9 mouse cellular contexts compared by ENCODE assay signal in genomic region chr19:47795009-47795728, GRCm38 (mm10). TPM values are rescaled to one million over a fixed set of nuclear protein-coding genes. Genes with fewer than 3 reads are reported as not detected.
A peak's percentile ranks its signal among the peaks of the same experiment; 100 is the strongest.
DNase-seq lines count a peak whose midpoint lies in the region; ATAC-seq and TF ChIP-seq lines count a peak whose summit lies in the region.
"Had no signal": no experiment of that assay in that cellular context is flagged by ENCODE, and none has a peak within 500 bp of the region (broad histone marks: within the 10 kb centered on the region; RNA-seq: fewer than 3 reads in every experiment).

No protein-coding gene starts in this region.

- ATAC-seq in hindbrain, postnatal 0 days, result no peak
- ATAC-seq in hindbrain, embryonic 16.5 days, result no peak
- no peak for ATAC-seq in neural tube, embryonic 11.5 days (ENCODE audit: insufficient read depth, low FRiP score, low TSS enrichment)

- H3K27ac ChIP-seq in hindbrain, postnatal 0 days, result no peak overlapping the region
- H3K27ac ChIP-seq in hindbrain, embryonic 16.5 days (ENCODE audit: low read depth, low read length), result no peak overlapping the region
- H3K27ac ChIP-seq in embryonic facial prominence, embryonic 10.5 days (replicated peaks), result no peak overlapping the region
- H3K27ac ChIP-seq in neural tube, embryonic 11.5 days (ENCODE audit: low read depth, low read length), result no peak overlapping the region
- H3K27ac ChIP-seq in testis, adult 2 months (ENCODE audit: control insufficient read depth, insufficient read depth, low read depth, low read length), result no peak overlapping the region
- H3K27ac ChIP-seq: embryonic facial prominence, embryonic 13.5 days had no signal

- intact Hi-C loops in left cerebral cortex, postnatal 14 days (cut with DNase I), result no loop called here

- no peak overlapping the region for H3K9ac ChIP-seq in hindbrain, postnatal 0 days (replicated peaks; ENCODE audit: low read length)
- no peak overlapping the region for H3K9ac ChIP-seq in hindbrain, embryonic 16.5 days (ENCODE audit: low read depth, low read length)
- no peak overlapping the region for H3K9ac ChIP-seq in neural tube, embryonic 11.5 days (ENCODE audit: low read length)
- H3K9ac ChIP-seq: embryonic facial prominence, embryonic 13.5 days had no signal

- WGBS in hindbrain, postnatal 0 days, result 34% methylated on average over 15 of the region's 15 CpGs
- WGBS in hindbrain, embryonic 16.5 days, result 34% methylated on average over 15 of the region's 15 CpGs
- 42% methylated on average over 15 of the region's 15 CpGs for WGBS in embryonic facial prominence, embryonic 10.5 days
- 41% methylated on average over 15 of the region's 15 CpGs for WGBS in neural tube, embryonic 11.5 days

- no peak overlapping the region for H3K4me3 ChIP-seq in hindbrain, postnatal 0 days (ENCODE audit: low read length)
- no peak overlapping the region for H3K4me3 ChIP-seq in hindbrain, embryonic 16.5 days (ENCODE audit: low read length)
- no peak overlapping the region for H3K4me3 ChIP-seq in embryonic facial prominence, embryonic 10.5 days
- no peak overlapping the region for H3K4me3 ChIP-seq in neural tube, embryonic 11.5 days (ENCODE audit: low read depth, low read length)
- H3K4me3 ChIP-seq in testis, adult 2 months (ENCODE audit: control insufficient read depth, low read depth, low read length), result 0 out of 2 replicates have a peak overlapping the region, but pooled peaks have one; percentile 23
- H3K4me3 ChIP-seq: embryonic facial prominence, embryonic 13.5 days had no signal

- no peaks in the 10 kb centered on the region for H3K4me1 ChIP-seq in hindbrain, postnatal 0 days (ENCODE audit: insufficient read depth, low read length)
- no peaks in the 10 kb centered on the region for H3K4me1 ChIP-seq in hindbrain, embryonic 16.5 days (ENCODE audit: control insufficient read depth, insufficient read depth, low read depth, low read length)
- H3K4me1 ChIP-seq in embryonic facial prominence, embryonic 10.5 days, result peaks cover 9% of the 10 kb centered on the region
- H3K4me1 ChIP-seq in neural tube, embryonic 11.5 days (ENCODE audit: control insufficient read depth, insufficient read depth, low read length), result no peaks in the 10 kb centered on the region; the same call in 1 of the 2 replicates
- no peaks in the 10 kb centered on the region for H3K4me1 ChIP-seq in testis, adult 2 months (ENCODE audit: control insufficient read depth, insufficient read depth, low read length)
- H3K4me1 ChIP-seq: embryonic facial prominence, embryonic 13.5 days had no signal

- TF ChIP-seq CTCF in hindbrain, postnatal 0 days (IDR thresholded peaks at IDR 0.05; ENCODE audit: low read depth), result peak; percentile 73
- TF ChIP-seq CTCF in testis, adult 2 months (IDR thresholded peaks at IDR 0.05; ENCODE audit: control insufficient read depth, insufficient read depth, insufficient replicate concordance, low read depth, low read length), result peak; percentile 75; the same call in 1 of the 2 replicates

- TF ChIP-seq POLR2A in testis, adult 2 months (IDR thresholded peaks at IDR 0.05; ENCODE audit: control insufficient read depth, low read depth, low read length), result no peak

- H3K9me3 ChIP-seq in hindbrain, postnatal 0 days (ENCODE audit: low read length), result no peaks in the 10 kb centered on the region
- no peaks in the 10 kb centered on the region for H3K9me3 ChIP-seq in hindbrain, embryonic 16.5 days (ENCODE audit: control insufficient read depth, low read length)
- no peaks in the 10 kb centered on the region for H3K9me3 ChIP-seq in embryonic facial prominence, embryonic 10.5 days
- H3K9me3 ChIP-seq in neural tube, embryonic 11.5 days (ENCODE audit: control insufficient read depth, low read length), result no peaks in the 10 kb centered on the region
- H3K9me3 ChIP-seq: embryonic facial prominence, embryonic 13.5 days had no signal

- H3K27me3 ChIP-seq in hindbrain, postnatal 0 days (ENCODE audit: insufficient read depth, low read length), result no peaks in the 10 kb centered on the region
- H3K27me3 ChIP-seq in hindbrain, embryonic 16.5 days (replicated peaks; ENCODE audit: control insufficient read depth, insufficient read depth, low read length), result no peaks in the 10 kb centered on the region
- H3K27me3 ChIP-seq in embryonic facial prominence, embryonic 10.5 days (replicated peaks; ENCODE audit: low read depth, poor library complexity, severe bottlenecking), result no peaks in the 10 kb centered on the region; the same call in 1 of the 2 replicates
- H3K27me3 ChIP-seq in neural tube, embryonic 11.5 days (ENCODE audit: control insufficient read depth, insufficient read depth, low read length), result no peaks in the 10 kb centered on the region
- no peaks in the 10 kb centered on the region for H3K27me3 ChIP-seq in testis, adult 2 months (ENCODE audit: control insufficient read depth, insufficient read depth, low read length)
- H3K27me3 ChIP-seq: embryonic facial prominence, embryonic 13.5 days had no signal

- H3K36me3 ChIP-seq in hindbrain, postnatal 0 days (ENCODE audit: insufficient read depth, low read length), result no peaks in the 10 kb centered on the region
- no peaks in the 10 kb centered on the region for H3K36me3 ChIP-seq in hindbrain, embryonic 16.5 days (ENCODE audit: control insufficient read depth, insufficient read depth, low read length)
- no peaks in the 10 kb centered on the region for H3K36me3 ChIP-seq in embryonic facial prominence, embryonic 10.5 days (replicated peaks)
- no peaks in the 10 kb centered on the region for H3K36me3 ChIP-seq in neural tube, embryonic 11.5 days (ENCODE audit: control insufficient read depth, insufficient read depth, low read length)
- H3K36me3 ChIP-seq in testis, adult 2 months (ENCODE audit: control insufficient read depth, insufficient read depth, low read length), result no peaks in the 10 kb centered on the region
- H3K36me3 ChIP-seq: embryonic facial prominence, embryonic 13.5 days had no signal

- H3K4me2 ChIP-seq in hindbrain, postnatal 0 days (ENCODE audit: low read depth, low read length), result no peak overlapping the region
- H3K4me2 ChIP-seq in hindbrain, embryonic 16.5 days (ENCODE audit: low read length), result no peak overlapping the region
- H3K4me2 ChIP-seq in neural tube, embryonic 11.5 days (ENCODE audit: low read depth), result no peak overlapping the region
- H3K4me2 ChIP-seq: embryonic facial prominence, embryonic 13.5 days had no signal

- DNase-seq in hindbrain, postnatal 0 days (ENCODE audit: low spot score), result peak; percentile 44
- DNase-seq in adrenal gland, adult 8-10 months, result peak; percentile 47
- DNase-seq in embryonic facial prominence, embryonic 10.5 days (ENCODE audit: low spot score), result peak; percentile 71
- peak; percentile 80 for DNase-seq in heart, postnatal 4 days
- DNase-seq in left cerebral cortex, postnatal 14 days (ENCODE audit: low spot score in 2 of 2), result peak; percentile 79 to 90
- DNase-seq in neural tube, embryonic 11.5 days (ENCODE audit: low spot score), result peak; percentile 62

RNA-seq across cellular contexts. Expression of gene Gsto1, which starts 59.6 kb away (rescaled TPM):
- total RNA-seq in hindbrain, postnatal 0 days (2014; rRNA removed), result 86.9 and 102 TPM in 2 replicates
- polyA plus RNA-seq in hindbrain, postnatal 0 days (2015; fragmentation: Nextera tagmentation; extraction: Ambion mirVana), result 136 TPM in 2 replicates
- polyA plus RNA-seq in hindbrain, embryonic 16.5 days (2015; fragmentation: Nextera tagmentation; extraction: Ambion mirVana), result 136 and 148 TPM in 2 replicates
- 10 to 100 TPM; 63.2 to 81.2 (median 73.3) TPM for total RNA-seq in adrenal gland, adult 8-10 months (2022)
- 189 and 190 TPM in 2 replicates for polyA plus RNA-seq in embryonic facial prominence, embryonic 10.5 days (2016; fragmentation: Nextera tagmentation; extraction: Ambion mirVana)
- total RNA-seq in heart, postnatal 4 days (2021), result 10 to 100 TPM; 68.9 to 69.7 TPM
- 10 to 100 TPM; 58.1 to 62.5 TPM for total RNA-seq in left cerebral cortex, postnatal 14 days (2021)
- polyA plus RNA-seq in neural tube, embryonic 11.5 days (2014; fragmentation: Nextera tagmentation; extraction: Ambion mirVana), result 130 and 136 TPM in 2 replicates
- polyA plus RNA-seq in testis, adult 2 months (2012; rRNA removed), result 3.1 and 3.7 TPM in 2 replicates

Comparison
In these comparisons a context has a peak if more than half of its experiments do, and no peak if none do; other contexts are left out.
1. RNA of gene Gsto1, which starts 59.6 kb away (polyA plus RNA-seq): 189 to 190 TPM in embryonic facial prominence, embryonic 10.5 days, 136 to 148 TPM in hindbrain, embryonic 16.5 days, 136 TPM in hindbrain, postnatal 0 days and 130 to 136 TPM in neural tube, embryonic 11.5 days; 3.1 to 3.7 TPM in testis, adult 2 months; every median in the first group is over 10 times any median in the second.
2. Peak in every context shown above with its lines, with median percentiles within 50 percentile points of each other: DNase-seq.